Mouse (Mus musculus) right cerebral cortex, adult 18-20 months (tissue): Measurements from ENCODE around the gene Tbx1.

ENCODE experiments used
- DNase-seq: peaks from one replicate; pipeline ENCODE4 v3.0.0; 2022; ENCODE audit warnings: mixed read lengths

Tbx1 gene

DNA sequence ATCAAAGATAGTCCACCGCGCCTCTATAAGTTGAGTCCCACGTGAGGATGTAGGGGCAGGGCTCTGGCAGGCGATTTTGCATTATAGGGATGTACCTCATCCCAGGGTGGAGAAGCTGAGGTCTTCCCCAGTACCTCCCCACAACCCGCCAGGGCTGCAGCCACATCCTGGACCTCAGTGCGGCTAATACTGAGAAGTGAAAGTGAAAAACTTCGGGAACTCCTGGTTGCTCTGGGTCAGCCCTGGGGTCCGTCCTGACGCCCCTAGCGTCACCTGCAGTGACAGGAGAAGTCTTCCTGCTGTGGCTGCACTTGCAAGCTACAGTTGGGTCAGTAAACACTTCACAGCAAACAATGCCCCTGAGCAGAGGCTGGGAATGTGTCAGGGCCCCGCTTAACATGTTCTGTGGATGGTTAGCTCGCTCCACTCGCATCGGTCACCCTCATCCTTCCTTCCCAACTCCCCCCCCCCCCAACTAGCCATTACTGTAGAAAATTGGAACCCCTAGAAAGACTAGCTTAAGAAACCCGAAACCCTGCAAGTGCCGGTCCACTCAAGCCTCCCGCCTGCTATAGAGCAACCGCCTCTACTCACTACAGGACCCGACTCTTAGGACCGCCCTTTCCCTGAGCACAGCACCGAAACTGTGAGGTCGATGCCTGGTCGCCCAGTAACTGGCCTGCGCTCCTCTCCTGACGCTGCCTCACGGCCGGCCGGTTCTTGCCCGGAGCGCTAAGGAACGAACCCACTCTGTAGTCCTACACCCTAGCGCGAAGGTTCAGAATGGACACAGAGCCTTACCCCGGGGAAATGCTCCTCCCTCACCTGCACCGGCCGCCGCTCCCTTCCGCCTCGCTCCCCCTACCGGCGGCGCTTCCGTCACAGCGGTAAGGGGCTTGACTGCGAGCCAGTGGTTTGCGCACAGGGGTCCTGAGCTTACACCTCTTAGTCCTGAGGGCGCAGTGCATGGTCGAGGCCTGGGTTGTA is at the start of gene Tbx1:
Tbx1 (minus strand) TSS at position 868 of the 987 bp plus-strand sequence.
- DNase-seq = no peak

DNA sequence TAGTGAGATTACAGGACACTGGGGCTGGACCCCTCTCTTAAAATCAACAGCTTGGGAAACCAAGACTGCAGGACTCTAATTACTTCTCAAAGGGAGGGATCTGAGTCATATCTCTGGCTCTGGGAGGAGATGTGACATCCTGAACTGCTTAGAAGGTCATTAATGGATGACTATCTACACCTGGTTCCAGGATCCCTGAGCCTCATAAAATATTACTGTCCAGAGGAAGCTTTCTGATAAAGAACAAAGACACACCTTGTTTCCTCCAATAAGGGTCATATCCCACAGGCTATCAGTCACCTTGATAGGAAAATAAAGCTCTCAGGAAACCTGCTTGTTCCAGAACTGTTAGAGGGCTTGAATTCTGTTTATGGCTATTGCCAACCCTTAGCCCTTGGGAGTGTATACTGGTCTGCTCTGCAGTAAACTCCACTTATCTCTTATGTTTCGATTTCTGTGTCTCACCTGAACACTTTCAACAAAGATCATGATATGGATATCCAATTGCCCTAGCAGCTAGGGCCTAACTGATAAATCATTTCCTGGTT is 49.0 kb upstream of the Tbx1 start:
- DNase-seq = no peak

DNA sequence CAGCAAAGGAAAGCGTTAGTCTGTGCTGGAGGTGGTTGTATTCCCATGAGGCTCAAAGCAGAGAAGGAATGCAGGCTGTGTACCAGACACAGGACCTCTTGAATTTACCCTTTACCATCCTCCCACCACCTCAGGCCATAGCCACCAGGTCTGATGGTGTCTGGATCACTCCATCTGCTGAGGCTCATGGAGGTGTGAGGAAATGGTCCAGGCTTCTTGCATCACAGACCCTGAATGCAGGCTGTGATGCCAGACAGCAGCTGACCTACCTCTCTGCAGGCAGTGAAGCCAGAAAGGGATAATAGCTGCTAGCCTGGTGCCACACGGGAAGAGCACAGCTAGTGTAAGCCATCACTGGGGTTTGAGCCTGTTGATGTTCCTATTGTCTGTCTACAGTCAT is 47.9 kb upstream of the Tbx1 start:
- no peak for DNase-seq

DNA sequence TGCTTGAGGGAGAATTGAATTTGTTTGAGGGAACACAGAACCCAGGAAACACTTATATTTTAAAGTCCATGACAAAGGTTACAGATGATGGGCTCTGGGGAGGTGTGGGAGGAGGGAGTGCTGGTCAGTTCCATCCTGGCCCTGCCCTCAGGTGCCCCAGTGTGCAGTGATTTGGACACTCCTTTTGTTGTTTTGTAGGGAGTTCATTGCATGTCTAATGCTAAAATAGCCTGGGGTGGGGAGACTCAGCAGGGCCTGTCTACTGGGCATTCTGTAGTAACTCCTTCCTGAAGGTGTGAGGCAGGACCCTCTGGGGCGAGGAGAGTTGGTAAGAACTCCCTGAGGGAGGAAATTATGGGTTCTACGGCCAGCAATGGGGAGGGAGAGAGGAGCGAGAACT is 46.3 kb upstream of the Tbx1 start:
- DNase-seq = no peak

DNA sequence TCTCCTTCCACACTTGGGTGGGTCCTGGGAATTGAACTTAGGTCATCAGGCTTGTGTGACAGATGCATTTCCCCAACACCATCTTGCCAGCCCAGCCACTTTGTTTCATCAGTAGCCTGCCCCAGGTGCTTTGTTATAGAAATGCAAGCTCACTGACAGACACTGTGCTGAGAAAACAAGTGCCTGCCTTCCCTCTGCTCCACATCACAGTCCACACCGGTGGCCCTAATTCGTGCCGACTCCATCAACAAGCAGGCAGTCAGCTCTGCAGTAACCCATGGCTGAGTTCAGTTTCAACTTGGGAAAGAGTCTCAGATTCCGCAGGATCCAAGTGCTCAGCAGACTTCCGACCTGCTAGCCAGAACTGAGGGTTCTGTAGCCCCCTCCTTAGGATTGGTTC is 45.9 kb upstream of the Tbx1 start:
- DNase-seq = no peak

DNA sequence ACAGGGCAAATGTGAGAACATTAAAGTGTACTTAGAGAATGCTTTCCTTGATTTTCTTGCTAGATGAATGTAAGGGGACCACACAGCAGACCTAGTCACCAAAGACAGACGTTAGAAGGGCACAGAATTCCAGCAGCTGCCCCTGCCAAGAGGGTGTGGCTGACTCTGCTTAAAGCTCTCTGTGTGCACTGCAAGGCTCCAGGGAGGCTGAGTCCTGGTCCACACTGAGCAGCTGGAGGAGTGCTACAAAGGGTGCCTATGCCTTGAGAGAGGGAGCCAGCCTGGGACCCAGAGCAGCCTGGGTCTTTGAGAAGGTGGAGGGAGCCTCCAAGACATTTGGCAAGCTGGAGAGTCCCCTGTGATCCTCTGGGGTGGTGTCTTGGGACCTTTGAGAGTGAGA is 42.9 kb upstream of the Tbx1 start:
- no peak for DNase-seq

DNA sequence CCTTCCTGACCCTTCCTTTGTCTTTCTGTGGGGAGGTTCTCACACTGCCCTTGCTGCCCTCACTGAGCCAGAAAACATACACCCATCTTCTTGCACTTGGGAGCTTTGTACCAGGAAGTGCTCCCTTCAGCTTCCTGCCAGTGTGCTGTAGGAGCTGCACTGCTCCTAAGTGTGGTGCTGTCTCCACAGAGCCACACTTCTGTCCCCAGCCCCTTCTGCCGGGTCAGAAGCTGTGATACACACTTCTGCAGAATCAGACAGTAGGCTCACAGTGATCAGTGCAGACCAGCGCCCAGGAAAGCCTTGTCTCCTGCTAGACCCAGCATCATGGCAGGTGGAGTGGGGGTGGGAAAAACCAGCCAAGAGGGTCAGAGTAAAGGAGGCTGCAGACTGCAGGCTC is 42.3 kb upstream of the Tbx1 start:
- no peak for DNase-seq

DNA sequence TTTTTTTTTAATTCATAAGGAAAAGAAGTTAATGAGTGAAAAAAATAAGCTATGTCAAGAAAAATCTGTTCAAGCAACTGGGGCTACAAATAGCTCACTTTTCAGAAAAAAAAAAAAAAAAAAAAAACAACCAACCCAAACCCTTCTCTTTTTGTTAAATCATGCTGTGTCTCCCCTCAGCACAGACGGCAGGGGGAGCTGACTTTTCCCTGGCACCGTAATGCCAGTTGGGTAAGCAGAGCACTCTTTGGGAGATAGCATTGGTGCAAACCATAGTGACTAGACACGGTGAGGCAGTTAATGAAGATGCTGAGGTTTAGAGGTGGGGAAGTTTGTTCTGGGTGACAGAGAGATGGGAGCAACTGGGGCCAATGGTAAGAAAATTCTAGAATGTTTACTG is 41.6 kb upstream of the Tbx1 start:
- DNase-seq = no peak

DNA sequence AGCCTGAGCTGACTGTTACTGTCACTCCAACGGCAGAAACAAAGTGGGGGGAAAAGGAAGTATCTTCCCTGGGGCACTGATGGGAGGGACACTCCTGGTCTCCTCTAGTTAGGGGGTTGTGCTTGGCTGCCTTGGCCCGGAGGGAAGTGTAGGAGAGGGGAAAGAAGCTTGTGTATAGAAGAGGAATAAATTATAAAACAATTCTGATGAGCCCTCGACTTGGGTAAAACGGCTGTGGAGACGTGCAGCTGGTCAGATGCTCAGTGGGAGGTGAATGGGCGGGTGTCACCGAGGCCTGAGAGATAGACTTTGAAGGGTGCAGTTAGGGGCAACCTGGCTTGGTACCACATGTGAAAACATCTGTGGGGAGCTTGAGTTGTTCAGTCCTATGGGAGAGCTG is 40.7 kb upstream of the Tbx1 start:
- DNase-seq = no peak

DNA sequence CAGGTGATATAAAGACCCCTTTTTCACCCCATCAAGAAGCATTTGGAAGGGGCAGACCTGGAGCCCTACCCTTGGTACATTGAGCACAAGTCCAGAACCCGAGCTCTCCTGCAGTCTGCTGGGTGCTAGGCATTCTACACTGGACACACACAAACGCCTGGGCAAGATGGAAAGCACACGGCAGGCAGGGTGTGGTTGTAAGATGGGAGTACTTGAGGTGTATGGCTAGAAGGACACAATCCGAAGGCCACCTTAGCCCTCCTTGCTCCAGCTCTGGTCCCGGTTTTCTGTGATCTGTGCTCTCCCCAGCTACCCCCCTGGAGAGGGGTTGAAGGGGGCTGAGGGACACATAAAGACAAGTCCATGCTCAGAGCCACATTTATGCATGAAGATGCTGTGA is 39.8 kb upstream of the Tbx1 start:
- no peak for DNase-seq

DNA sequence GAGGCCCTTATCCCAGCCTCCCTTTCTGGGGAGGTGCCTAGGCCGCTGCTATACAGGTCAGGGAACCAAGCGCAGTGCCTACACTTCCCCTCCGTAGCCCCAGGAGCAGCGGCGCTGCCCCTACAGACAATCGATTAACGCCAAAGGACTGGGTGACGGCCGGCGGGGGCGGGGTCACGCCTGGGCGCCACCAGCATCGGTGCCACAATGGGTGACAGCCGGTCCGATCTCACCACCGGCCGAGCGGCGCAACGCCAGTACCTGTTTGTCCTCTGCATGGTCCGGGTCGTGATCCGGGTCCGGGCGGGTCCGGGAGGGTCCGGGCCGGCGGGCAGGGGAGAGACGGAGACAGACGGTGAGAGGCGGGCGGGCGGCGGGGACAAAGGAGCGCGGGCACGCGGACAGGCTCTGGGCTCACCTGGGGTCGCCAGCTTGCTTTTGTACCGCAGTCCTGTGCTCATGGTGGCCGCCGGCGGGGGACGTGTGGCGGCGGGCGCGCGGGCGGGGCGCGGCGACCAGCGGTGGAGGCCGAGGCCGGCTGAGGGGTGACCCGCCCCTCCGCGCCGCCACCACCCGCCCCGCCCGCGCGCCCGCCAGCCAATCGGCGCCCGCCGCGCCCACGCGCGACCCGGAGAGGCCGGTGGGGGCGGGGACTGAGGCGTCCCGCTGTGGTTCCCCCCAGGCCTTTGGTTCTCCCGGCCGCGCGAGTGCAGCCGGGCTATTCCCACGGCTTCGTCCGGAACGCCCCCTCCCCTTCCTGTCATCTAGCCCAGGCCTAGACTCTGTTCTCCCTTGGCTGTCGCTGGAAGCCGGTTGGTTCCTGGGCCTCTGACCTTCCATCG is 39.1 kb upstream of the Tbx1 start, which contains the start of gene Sept5:
Sept5 (minus strand) TSS at position 565 of the 842 bp plus-strand sequence.
- peak; percentile 77 for DNase-seq

DNA sequence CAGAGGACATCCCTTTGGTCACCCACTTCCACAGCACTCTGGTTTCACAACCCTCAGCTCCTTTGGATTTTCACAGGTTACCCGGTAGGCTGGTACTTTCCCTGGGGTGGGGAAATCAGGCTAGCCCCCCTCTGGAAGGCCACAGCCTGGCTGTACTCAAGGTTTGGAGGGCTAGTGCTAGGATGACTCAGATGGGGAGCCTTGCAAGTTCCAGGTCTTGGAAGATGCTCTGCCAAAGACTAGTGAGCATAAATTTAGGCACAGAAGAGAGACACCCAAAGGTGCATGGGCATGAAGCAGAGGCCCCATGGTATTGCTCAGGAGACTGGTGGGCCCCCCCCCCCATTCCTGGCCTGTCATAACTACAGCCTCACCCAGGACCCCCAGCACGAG is 38.5 kb upstream of the Tbx1 start:
- no peak for DNase-seq

DNA sequence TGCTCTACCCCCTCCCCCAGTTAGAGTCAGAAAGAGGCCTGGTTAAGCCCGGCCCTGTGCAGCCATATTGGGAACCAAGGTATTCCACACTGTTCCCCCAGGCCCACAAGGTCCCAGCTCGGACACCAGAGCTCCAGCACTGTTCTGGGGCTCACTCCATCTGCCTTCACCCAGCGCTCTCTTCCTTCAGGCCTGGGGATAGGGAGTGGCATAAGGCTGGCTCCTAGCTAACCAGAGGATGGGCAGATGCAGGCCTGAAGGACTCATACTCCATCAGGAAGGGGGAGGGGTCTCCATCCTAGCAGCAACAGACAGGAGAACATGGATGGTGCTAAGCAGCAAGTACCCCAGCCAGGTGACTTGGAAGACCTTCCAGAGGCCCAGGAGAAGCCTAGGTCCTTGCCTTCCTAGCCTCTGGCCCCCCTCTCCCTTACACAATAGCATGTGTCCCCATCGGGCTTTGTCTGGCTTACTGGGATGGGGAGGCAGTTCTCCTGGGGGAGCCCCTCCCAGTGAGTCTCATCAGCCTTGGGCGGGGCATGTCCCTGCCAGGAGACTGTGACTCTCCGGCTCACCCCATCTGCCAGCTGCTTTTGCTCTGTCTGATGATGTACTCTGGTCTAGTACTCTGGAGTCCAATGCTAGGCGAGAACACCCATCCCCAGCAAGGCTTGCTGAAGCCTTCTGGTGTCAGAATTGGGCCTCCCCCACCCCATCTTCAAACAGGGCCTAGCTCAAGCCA is 37.9 kb upstream of the Tbx1 start:
- DNase-seq = peak; percentile 63

DNA sequence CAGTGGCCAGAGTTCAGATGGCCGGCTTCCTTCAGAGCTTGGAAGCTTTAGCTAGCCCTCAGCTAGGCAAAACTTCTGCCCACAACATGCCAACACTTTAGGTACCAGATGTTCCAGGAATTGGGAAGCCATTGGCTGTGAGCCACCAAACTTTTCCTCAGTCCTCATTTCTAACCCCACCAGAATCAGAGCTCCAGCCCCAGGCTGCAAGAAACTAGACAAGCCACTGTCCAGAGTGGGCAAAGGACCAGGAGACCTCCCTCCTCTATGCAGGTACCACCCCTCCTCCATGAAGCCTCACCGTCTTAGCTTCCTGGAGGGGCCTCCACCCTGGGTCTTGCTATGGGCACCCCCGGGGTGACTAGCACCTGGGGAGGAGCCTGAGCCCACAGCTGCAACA is 36.7 kb upstream of the Tbx1 start:
- no peak for DNase-seq

DNA sequence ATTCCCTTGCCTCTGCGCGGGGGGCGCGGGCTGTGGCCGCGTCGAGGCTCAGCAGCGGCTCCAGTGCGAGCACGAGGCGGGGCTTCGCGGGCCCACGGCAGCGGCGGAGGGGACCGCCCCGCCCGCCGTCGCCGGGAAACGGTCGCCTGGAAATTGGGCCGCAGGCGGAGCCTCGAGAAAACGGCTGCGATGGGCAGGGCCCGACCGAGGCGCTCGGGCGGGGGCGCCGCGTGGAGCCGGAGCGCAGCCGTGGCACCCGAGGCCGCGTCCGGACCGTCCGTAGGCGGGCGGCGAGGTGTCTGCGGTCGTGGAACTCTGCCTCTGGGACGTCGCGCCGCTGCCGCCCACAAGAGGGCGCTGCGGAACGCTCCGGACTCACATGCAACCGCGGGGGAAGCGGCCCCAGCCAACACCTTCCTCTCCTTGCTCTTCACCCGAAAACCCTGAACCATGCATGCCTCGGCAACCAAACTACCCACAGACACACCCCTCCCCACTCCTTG is 36.0 kb upstream of the Tbx1 start, which contains the start of gene Gm49601:
Gm49601 (minus strand) TSS at position 52 of the 503 bp plus-strand sequence.
- peak; percentile 88 for DNase-seq

DNA sequence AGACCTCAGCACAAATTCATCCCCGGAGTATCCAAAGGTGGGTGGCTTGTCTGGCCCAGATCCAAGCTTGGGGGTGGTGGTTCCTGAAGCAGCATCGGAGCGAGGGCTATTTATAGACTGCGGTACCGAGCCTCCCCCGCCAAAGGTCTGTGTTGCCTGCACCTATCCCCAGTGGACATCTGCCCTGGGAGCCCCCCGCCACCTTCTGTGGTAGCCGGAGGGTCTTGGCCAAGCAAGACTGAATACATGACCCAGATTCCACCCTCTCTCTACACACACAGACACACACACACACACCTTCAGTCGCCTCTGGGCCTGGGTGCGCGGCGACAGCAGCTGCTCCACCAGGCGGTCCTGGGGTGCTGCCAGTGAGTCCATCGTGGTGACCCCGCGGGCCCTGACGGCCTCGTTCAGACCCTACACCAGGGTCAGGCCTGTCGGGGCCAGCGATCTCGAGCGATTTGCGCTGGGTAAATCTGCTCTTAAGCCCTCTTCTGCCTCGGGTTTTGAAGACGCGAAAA is 35.4 kb upstream of the Tbx1 start:
- peak; percentile 86 for DNase-seq

DNA sequence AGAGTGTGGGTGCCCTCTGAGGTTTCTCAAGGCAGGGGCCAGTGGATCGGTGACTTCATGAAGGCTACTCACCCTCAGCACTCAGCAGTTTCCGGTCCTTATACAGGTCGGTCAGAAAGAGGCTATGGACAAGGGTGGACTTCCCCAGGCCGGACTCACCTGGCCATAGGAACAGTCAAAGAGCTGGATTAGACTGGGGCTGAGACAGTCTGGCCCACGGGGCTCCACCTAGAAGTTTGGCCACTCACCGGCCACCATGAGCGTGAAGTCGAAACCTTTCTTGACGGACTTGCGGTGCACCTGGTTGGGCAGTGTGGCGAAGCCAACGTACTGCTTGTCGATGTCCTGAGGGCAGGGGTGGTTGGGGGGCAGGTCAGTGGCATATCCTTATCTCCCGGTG is 34.6 kb upstream of the Tbx1 start:
- DNase-seq = no peak

DNA sequence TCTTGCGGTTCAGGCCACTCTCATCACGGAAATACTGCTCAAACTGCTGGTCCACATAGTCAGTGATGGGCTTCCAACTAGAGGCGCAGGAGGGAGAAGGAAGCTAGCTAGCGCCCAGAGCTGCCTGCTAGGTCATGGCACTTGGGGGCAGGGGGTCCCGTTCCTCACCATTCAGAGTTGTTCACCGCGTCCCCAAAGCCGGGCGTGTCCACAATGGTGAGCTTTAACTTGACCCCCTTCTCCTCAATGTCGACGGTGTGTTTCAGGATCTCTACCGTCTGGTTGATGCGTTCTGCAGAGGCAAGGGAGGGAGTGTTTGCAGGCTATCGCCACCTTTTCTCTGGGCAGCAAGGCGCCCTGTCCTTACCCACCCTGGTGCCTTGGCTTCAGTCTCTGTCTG is 34.2 kb upstream of the Tbx1 start:
- DNase-seq = no peak

DNA sequence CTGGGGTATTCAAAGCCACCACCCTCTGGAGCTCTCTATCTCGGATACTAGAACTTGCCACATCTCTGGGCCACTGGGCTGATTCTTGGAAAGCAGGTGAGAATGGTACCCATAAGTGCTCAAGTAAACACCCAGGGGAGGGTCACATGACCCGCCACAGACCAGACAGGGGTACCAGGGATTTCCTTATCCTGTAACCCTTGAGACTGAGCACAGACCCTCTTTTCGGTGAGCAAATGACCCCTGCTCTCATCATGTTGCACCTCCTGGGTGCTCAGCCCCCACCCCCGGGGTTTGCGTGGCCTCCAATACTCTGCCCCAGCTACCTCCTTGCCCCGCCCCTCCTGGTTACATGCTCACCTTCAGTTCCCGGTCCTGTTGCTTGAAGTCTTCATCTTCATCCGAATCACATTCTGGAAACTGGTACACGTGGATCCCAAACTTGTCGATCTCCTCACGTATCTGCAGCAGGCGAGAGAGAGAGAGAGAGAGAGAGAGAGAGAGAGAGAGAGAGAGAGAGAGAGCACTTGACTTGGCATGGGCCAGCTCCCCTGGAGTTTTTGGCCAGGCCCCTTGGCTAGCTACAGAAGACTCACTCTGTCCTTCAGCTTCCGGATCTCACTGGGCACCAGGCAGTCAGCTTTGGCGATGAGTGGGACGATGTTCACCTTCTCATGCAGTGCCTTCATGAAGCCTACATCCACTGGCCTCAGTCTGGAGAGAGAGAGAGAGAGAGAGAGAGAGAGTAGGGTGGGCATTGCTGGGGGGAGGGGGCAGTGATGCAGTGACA is 33.5 kb upstream of the Tbx1 start:
- DNase-seq = no peak

DNA sequence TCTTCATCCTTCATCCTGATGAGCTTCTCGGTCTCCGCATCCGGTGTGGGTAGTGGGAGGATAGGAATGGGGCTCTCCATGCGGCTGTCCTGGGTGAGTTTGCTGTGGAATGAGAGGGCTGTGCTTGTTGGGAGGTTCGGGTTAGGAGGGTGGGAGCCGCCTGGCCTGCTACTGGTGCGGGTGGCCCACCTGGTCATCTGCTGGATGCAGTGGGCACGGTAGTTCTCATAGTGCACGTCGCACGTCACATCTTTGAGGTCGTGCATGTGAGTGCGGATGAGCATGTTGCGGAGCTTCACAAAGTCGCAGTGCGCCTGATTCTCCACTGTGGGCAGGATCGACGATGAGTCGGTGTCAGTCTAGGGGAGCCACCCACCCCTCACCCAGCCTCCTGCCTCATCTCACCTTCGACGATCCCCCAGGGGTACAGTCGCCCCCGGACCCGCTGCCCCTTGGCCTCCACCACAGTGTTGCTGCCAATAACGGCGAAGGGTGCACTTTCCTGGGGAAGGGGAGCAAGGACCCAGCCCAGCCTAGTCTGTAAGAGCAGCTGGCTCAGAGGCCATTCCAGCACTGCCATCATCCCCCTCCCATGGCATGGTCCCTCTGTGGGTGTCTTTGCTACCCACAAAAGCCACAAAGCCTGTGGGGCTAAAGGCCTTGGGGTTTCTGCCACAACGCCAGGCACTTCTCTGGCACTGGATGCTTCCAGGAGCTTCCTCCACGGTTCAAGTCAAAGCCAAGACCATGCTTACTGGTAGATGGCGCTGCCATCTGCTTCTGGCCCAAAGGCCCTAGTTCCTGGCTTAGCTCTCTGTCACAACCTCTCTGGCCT is 32.7 kb upstream of the Tbx1 start:
- DNase-seq = peak; percentile 46
